Mouse (Mus musculus): Measurements from ENCODE around the gene Stard13. TPM values are rescaled to one million over a fixed set of nuclear protein-coding genes. Genes with fewer than 3 reads are reported as not detected.

The Stard13 gene
- polyA plus RNA-seq, 1 experiment: 57.3 TPM

DNA sequence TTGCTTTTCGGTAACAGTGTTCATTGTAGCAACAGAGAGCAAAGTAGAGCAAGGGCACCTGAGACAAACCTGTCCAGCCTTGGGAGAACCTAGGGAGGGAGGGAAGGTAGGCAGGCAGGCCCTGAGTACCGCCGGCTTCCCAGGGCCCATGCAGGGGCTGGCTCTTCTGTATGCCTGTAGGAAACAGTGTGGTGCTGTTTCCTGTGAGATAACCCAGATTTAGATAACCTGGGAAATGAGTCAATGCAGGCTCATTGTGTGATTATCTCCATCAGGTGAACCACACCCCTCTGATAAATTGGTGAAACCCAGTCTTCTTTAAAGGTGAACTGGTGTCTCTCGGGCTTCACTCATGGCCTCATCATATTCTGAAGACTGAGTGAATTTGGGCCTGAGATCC is 207.6 kb downstream of the Stard13 start:
- WGBS: 64% methylated on average over 4 of the region's 4 CpGs
- DNase-seq: no peak
- Histone ChIP-seq H3K4me1 (ENCODE audit: control insufficient read depth, insufficient read depth, low read length) (peaks cover 7% of the 10 kb centered on the region), H3K4me3 (replicated peaks; ENCODE audit: extremely low read depth, low read depth, low read length) (no peak overlapping the region)
- TF ChIP-seq CTCF (IDR thresholded peaks at IDR 0.05; ENCODE audit: insufficient read depth, low read length) (no peak), POLR2A (IDR thresholded peaks at IDR 0.05; ENCODE audit: borderline replicate concordance, extremely low read depth, low read depth, low read length) (no peak)

DNA sequence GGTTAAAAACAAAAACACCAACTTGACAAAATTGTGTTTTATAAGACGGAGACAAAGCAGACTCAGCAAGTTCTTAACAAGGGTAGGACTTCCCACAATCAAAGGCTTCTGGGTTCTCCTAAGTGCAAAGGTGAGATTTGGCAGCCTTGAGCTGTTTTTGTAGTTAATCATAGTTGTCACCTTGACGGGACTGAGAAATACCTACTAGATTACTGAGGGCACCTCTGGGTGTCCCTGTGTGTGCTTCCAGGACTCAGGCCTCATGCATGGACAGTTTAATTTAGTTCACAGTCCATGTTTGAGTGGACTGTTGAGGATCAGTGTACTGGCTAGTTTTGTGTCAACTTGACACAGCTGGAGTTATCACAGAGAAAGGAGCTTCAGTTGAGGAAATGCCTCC is 209.2 kb downstream of the Stard13 start:
- DNase-seq: no peak
- Histone ChIP-seq H3K4me1 (ENCODE audit: control insufficient read depth, insufficient read depth, low read length) (peaks cover 9% of the 10 kb centered on the region), H3K4me3 (replicated peaks; ENCODE audit: extremely low read depth, low read depth, low read length) (no peak overlapping the region)
- 88% methylated on average over 2 of the region's 2 CpGs for WGBS
- TF ChIP-seq CTCF (IDR thresholded peaks at IDR 0.05; ENCODE audit: insufficient read depth, low read length): no peak
- no peak for TF ChIP-seq POLR2A (IDR thresholded peaks at IDR 0.05; ENCODE audit: borderline replicate concordance, extremely low read depth, low read depth, low read length)

DNA sequence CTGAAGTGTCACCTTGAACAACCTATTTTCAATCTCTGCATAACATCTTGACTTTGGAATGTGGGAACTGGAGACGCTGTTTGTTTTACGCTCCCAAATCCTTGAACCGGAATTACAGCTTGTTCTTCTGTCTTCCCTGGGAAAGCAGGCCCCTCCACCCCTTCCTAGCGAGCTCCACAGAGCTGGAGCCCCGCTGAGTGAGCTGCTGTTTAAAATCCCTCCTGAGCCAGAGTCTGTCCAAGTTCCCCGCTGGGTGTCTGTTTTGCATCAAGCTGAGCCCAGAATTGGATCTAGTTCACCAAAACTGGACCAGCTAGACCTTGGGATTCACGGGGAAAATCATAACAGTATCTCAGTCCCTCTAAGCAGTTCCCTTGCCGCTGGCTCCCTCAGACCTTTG is 210.2 kb downstream of the Stard13 start:
- TF ChIP-seq POLR2A (IDR thresholded peaks at IDR 0.05; ENCODE audit: borderline replicate concordance, extremely low read depth, low read depth, low read length) (no peak), CTCF (IDR thresholded peaks at IDR 0.05; ENCODE audit: insufficient read depth, low read length) (no peak)
- Histone ChIP-seq H3K4me3 (replicated peaks; ENCODE audit: extremely low read depth, low read depth, low read length) (no peak overlapping the region), H3K4me1 (ENCODE audit: control insufficient read depth, insufficient read depth, low read length) (peaks cover 9% of the 10 kb centered on the region)
- DNase-seq: no peak
- WGBS: 20% methylated on average over 8 of the region's 8 CpGs

DNA sequence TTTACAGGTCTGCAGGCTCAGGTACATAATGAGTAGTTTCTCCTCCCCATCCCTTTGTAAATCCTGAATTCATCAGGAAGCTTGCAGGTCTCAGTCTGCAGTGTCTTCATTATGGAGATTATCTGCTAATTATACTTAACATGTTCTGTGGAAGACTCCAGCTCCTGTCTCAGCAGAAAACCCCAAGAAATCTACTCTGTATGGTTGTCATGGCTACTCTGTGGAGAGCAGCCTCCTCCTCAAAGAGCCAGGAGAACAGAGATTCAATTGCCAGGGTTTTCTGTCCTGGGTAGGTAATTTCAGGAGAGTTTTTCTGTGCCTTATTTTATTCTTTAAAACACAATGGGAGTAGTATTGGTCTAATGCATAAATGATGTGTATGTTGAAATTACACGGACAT is 210.7 kb downstream of the Stard13 start:
- H3K4me3 ChIP-seq (replicated peaks; ENCODE audit: extremely low read depth, low read depth, low read length): no peak overlapping the region
- 24% methylated on average over 1 of the region's 1 CpGs for WGBS
- DNase-seq: no peak
- H3K4me1 ChIP-seq (ENCODE audit: control insufficient read depth, insufficient read depth, low read length): peaks cover 9% of the 10 kb centered on the region
- TF ChIP-seq CTCF (IDR thresholded peaks at IDR 0.05; ENCODE audit: insufficient read depth, low read length) (no peak), POLR2A (IDR thresholded peaks at IDR 0.05; ENCODE audit: borderline replicate concordance, extremely low read depth, low read depth, low read length) (no peak)

DNA sequence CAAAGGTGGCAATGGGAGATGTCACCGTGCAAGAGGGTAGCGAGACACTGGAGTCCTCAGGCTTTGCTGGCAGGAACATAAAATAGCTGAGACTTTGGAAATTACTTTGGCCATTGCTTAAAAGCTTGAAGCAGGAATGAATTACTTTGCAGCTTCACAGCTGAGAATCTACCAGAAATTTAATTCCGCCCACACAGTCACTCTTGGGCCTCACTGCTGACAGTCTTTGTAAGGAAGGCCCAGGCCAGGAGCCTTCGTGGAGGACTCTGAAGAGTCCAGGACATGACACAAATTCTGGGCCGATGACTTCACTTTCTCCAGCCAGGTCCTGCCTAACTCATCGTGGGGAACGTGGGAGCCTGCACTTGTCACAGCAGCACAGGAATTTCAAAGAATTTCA is 211.6 kb downstream of the Stard13 start:
- no peak for DNase-seq
- 77% methylated on average over 7 of the region's 7 CpGs for WGBS
- Histone ChIP-seq H3K4me3 (replicated peaks; ENCODE audit: extremely low read depth, low read depth, low read length) (no peak overlapping the region), H3K4me1 (ENCODE audit: control insufficient read depth, insufficient read depth, low read length) (peaks cover 9% of the 10 kb centered on the region)
- TF ChIP-seq CTCF (IDR thresholded peaks at IDR 0.05; ENCODE audit: insufficient read depth, low read length): no peak
- TF ChIP-seq POLR2A (IDR thresholded peaks at IDR 0.05; ENCODE audit: borderline replicate concordance, extremely low read depth, low read depth, low read length): no peak

DNA sequence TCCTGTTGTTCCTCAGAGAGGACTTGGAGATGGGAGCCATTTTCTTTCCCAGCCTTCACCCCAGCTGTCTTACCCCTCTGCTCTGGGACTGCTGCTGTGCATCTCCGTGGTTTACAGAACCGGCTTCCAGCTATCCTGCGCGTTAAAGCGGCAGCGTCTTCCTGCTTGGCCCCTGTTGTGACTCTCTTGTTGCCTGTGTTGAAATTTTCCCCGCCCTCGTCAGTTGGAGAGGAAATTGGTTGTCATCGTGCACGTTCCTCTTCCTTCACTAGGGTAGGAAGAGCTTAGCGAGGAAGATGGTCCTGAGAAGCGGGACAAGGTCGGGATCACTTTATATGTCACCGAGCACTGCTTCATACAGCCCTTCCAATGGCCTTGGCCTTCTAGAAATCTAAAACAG is 212.8 kb downstream of the Stard13 start:
- DNase-seq: no peak
- H3K4me1 ChIP-seq (ENCODE audit: control insufficient read depth, insufficient read depth, low read length): peaks cover 9% of the 10 kb centered on the region
- peak overlapping the region; percentile 42 for H3K4me3 ChIP-seq (replicated peaks; ENCODE audit: extremely low read depth, low read depth, low read length)
- TF ChIP-seq POLR2A (IDR thresholded peaks at IDR 0.05; ENCODE audit: borderline replicate concordance, extremely low read depth, low read depth, low read length) (peak; percentile 48; the same call in 1 of the 2 replicates), CTCF (IDR thresholded peaks at IDR 0.05; ENCODE audit: insufficient read depth, low read length) (no peak)
- WGBS: 40% methylated on average over 14 of the region's 14 CpGs

DNA sequence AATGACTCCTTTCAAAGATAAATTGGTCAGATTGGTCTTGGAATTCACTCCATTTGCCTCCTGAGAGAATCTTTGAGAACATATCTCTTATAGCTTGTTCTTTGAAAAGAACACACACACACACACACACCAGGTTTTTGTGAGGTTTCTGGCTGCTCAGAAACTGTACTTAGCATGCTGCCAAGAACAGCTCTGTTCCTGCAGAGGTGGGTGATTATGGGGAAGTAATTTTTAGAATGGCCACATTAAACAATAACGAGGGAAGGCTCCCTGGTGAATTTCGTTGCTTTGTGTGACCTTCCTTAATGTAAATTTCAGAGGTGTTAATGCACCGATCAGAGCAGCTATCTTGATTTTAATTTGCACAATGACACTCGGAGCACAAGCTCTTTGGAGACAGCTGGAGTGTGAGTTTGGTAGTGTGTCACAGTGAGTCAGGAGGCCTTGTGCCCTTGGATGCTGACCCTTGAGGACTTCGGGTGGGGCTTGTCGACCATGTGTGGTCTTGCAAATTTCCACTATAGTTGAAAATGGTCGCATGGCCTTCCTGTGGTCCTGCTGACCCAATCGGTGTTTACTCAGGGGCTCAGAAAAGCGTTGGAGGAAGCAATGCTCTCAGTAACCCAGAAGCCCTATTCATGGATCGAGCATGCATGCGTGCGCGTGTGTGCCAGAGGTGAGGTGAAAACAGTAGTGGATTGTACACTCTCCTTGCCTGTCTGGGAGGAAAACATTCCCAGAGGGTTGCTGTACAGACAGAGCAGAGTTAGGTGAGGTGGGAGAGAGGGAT is 213.4 kb downstream of the Stard13 start:
- 62% methylated on average over 13 of the region's 13 CpGs for WGBS
- Histone ChIP-seq H3K4me1 (ENCODE audit: control insufficient read depth, insufficient read depth, low read length) (peaks cover 9% of the 10 kb centered on the region), H3K4me3 (replicated peaks; ENCODE audit: extremely low read depth, low read depth, low read length) (peak overlapping the region; percentile 42)
- DNase-seq: no peak
- no peak for TF ChIP-seq POLR2A (IDR thresholded peaks at IDR 0.05; ENCODE audit: borderline replicate concordance, extremely low read depth, low read depth, low read length)
- no peak for TF ChIP-seq CTCF (IDR thresholded peaks at IDR 0.05; ENCODE audit: insufficient read depth, low read length)

DNA sequence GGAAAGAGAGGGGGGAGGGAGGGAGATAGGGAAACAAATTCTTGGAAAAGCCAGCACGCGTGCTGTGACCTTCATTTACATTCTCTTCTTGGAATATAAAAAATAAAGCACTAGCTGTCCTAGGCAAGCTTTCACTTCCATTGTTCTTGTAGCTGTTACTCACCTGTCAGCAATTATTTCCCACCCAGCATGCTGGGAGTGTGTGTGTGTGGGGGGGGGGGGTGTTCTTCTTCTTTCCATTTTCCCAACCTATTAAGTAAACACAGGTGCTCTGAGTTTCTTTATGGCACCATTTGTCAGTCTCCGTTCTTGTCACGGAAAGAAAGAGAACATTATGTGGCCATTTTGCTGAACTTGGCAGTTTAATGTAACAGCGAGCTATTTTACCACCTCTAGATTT is 214.7 kb downstream of the Stard13 start:
- TF ChIP-seq CTCF (IDR thresholded peaks at IDR 0.05; ENCODE audit: insufficient read depth, low read length) (no peak), POLR2A (IDR thresholded peaks at IDR 0.05; ENCODE audit: borderline replicate concordance, extremely low read depth, low read depth, low read length) (no peak)
- 69% methylated on average over 5 of the region's 5 CpGs for WGBS

DNA sequence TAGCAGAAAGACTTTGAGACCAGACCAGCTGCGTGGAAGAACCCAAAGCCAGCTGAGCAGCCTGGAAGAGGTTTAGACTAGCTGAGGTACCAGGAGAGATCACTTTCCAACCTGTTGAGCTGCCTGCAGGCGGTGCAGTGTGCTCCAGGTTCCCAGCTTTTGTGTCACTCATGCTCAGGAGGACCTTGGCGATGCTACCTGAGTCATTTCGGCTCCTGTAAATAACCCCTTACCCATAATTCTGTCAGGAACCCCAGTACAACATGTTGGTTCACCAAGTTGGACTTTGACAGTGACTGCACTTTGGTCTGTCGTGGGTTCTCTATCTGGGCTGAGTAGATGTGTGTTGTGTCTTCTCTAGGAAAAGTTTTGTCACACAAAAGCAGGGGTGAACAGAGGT is 215.2 kb downstream of the Stard13 start:
- TF ChIP-seq POLR2A (IDR thresholded peaks at IDR 0.05; ENCODE audit: borderline replicate concordance, extremely low read depth, low read depth, low read length): no peak
- no peak for TF ChIP-seq CTCF (IDR thresholded peaks at IDR 0.05; ENCODE audit: insufficient read depth, low read length)
- no peak for DNase-seq
- H3K4me3 ChIP-seq (replicated peaks; ENCODE audit: extremely low read depth, low read depth, low read length): no peak overlapping the region
- WGBS: 80% methylated on average over 5 of the region's 5 CpGs
- H3K4me1 ChIP-seq (ENCODE audit: control insufficient read depth, insufficient read depth, low read length): peaks cover 6% of the 10 kb centered on the region; the same call in 1 of the 2 replicates

More for the DNA sequence above, 214.7 kb downstream of the Stard13 start:
- peaks cover 9% of the 10 kb centered on the region for H3K4me1 ChIP-seq (ENCODE audit: control insufficient read depth, insufficient read depth, low read length)
- no peak overlapping the region for H3K4me3 ChIP-seq (replicated peaks; ENCODE audit: extremely low read depth, low read depth, low read length)
- no peak for DNase-seq

DNA sequence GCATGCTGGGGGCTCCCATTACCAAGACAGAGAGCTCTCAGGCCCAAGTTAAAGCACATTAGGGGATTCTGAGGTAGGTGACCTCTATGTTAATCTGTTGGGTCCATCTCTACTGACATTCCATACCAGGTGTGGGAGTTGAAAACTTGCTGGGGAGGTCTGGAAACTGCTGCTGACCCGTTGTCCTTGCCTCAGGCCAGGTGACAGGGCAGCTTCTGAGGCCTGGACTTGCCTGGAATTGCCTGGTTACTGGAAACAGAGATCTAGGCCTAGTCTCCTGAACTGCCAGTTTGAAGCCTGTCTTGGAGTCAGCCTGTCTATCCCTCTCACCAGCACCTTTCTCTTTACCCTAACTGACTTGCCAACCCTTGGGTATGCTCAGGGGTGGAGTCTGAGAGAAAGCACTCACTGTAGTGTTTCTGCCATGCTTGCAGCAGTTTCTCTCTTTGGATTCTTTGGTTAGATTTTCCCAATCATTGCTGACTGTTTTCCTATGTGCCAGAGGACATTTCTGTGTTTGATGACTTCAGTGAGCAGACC is 229.3 kb downstream of the Stard13 start:
- no peak for DNase-seq
- Histone ChIP-seq H3K4me1 (ENCODE audit: control insufficient read depth, insufficient read depth, low read length) (no peaks in the 10 kb centered on the region), H3K4me3 (replicated peaks; ENCODE audit: extremely low read depth, low read depth, low read length) (no peak overlapping the region)
- TF ChIP-seq POLR2A (IDR thresholded peaks at IDR 0.05; ENCODE audit: borderline replicate concordance, extremely low read depth, low read depth, low read length): no peak
- no peak for TF ChIP-seq CTCF (IDR thresholded peaks at IDR 0.05; ENCODE audit: insufficient read depth, low read length)
- WGBS: 95% methylated on average over 1 of the region's 1 CpGs
